Mouse (Mus musculus): Measurements from ENCODE around the gene Cep104.

Gene Cep104

DNA sequence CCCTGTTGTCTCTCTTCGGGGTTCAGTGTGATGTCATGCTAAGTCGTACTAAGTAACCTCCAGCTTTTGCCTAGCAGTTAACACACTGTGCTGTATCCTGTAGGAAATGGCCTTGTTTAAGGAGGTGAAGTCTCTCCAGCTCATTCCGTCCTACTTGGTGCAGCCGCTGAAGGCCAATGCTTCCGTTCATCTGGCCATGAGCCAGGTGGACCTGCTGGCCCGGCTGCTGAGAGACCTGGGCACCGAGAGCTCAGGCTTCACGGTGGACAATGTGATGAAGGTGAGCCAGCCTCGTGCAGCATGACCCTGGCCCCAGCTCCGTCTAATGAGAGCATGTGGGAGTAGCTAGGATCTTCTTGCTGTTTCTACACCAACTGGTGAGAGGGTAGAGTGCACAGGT lies 17.7 kb downstream of the Cep104 start:
- no peak for DNase-seq (ENCODE audit: low read depth, low spot score)

DNA sequence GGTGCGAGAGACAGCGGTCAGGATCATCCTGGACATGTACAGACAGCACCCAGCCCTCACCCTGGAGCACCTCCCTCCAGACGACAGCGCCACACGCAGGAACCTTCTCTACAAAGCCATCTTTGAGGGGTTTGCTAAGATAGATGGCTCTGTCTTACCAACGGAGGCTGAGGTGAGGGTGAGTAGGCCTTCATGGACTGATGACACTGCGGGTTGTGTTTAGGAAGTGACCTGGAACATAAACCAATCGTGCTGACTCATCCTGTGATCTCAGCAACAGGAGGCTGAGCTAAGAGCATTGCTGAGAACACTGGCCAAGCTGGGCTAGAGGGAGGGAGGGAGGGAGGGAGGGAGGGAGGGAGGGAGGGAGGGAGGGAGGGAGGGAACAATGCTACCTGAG lies 18.5 kb downstream of the Cep104 start:
- peak; percentile 50 for DNase-seq (ENCODE audit: low read depth, low spot score)

DNA sequence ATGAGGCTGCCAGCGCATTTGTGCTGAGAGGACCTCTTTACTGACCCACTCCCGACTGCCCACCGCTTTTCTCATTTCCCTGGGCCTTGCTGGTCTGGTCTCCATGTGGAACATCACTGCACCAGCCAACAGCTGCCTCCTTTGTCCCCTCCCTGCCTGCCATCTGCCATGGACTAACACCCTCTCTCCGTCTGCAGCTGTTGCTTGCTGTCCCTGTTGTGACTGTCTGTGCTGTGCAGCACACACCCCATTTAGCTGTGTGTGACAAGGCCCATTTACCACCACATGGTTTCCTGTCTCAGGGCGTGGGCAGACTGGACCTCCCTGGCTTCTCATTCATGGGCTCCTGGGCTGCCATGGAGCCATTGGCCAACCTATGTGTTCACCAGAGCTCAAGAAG lies 30.5 kb downstream of the Cep104 start:
- no peak for DNase-seq (ENCODE audit: low read depth, low spot score)

DNA sequence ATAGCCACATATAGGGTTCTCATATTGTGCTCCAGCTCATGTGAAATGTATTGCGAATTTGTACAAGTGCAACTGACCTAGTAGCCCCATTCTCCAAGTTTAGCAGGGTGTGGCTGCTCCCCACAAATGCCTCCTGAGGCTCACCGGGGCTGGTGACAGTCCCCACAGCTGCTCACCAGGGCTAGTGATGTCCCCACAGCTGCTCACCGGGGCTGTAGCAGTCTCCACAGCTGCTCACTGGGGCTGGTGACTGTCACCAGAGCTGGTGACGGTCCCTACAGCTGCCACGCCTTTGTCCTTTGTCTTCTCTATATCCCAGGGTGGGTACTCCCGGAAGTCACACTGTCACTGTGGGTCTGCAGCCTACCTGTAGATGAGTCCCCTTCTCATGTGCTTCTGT lies 31.3 kb downstream of the Cep104 start:
- DNase-seq (ENCODE audit: low read depth, low spot score), result no peak

DNA sequence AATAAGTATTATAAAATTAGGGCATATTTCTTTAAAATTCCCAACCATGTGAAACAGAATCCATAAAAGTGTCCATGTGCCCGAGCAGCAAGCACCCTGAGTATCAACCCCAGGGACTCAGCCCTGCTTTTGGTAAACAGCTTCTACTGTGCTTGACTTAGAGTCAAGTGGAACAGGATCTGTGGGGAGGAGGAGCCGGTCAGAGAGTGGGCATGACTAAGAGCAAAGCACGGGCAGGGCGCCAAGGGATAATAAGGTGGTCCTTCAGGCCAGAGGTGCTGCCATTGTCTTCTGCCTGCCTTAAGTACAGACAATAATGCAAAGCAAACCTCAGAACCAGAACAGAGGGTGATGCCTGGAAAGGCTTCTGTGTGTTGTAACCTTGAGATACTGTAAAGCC lies 32.8 kb downstream of the Cep104 start:
- DNase-seq (ENCODE audit: low read depth, low spot score), result no peak

DNA sequence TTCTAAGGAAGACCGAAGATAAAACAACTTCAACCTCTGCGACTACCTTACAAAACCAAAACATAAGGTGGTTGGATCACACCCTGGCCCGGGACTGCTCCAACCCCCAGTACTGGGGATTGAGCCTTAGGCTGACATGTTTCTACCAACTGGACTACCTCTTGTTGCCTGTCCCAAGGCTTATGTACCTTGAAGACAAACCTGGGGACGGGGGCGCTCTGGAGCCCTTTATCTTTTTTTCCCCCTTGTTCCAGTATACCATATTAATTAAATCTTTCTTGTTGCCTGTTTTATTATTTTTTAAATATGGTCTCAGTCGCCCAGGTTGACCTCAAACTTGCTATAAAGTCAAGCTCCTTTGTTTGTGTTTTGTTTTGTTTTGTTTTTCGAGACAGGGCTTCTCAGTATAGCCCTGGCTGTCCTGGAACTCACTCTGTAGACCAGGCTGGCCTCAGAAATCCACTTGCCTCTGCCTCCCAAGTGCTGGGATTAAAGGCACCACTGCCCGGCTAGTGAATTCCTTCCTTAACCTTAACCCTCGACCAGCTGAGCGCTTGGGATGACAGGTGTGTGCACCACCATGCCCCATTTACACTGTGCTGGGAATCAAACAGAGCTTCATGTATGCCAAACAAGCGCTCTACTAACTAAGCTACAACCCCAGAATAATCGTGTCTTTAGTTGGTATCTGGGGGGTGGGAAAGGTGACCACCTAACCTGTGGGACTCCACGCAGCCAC lies 36.1 kb downstream of the Cep104 start:
- no peak for DNase-seq (ENCODE audit: low read depth, low spot score)

DNA sequence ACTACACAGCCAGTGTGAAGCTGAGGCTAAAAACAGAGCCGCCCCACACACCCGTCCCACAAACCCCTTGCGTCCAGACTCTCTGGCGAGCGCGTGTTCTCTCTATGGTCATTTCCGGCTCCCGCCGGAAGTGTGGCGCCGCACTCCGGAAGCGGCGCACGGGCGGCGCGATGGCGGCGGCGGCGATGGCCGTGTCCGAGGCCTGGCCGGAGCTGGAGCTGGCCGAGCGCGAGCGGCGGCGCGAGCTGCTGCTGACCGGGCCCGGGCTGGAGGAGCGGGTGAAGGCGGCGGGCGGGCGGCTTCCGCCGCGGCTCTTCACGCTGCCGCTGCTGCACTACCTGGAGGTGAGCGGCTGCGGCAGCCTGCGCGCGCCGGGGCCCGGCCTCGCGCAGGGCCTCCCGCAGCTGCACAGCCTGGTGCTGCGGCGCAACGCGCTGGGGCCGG lies 36.7 kb downstream of the Cep104 start, which contains the start of gene Lrrc47:
TSS of gene Lrrc47 (plus strand) at position 86 of the 444 bp plus-strand sequence.
- DNase-seq (ENCODE audit: low read depth, low spot score), result peak; percentile 89

DNA sequence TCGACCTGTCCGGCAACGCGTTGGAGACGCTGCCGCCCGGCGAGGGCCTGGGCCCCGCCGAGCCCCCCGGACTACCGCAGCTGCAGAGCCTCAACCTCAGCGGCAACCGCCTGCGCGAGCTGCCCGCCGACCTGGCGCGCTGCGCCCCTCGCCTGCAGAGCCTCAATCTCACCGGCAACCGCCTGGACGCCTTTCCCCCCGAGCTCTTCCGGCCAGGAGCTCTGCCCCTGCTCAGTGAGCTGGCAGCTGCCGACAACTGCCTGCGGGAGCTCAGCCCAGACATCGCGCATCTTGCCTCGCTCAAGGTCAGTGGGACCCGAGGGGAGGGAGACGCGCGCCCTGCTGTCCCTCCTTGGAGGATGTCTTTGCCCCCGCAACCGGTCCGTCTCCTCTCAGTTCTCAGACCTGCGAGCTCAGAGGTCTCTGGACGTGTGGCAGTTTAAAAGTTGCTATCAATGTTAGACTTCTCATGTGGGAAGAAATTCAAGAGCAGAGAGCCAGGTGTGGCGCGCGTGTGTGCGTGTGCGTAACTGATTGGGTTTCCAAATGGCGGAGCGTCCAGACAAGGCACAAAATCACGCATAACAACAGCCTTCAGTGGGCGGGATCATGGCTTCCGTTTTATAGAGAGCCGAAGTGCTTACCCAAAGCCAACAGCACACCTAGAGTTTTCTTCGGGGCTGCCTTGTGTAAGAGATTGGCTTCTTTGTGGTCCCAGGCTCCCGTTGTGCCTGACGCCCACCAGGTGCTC lies 37.3 kb downstream of the Cep104 start:
- DNase-seq (ENCODE audit: low read depth, low spot score), result peak; percentile 70

DNA sequence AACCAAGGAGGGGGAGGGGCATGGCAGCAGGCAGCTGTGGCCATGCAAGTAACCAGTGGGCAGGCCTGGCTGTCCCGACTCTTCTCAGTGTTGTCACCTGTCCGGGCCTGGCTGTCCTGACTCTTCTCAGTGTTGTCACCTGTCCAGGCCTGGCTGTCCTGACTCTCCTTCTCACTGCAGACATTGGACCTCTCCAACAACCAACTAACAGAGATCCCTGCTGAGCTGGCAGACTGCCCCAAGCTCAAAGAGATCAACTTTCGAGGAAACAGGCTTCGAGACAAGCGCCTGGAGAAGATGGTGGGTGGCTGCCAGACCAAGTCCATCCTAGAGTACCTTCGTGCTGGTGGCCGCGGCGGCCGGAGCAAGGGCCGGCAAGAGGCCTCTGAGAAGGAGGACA lies 40.5 kb downstream of the Cep104 start:
- no peak for DNase-seq (ENCODE audit: low read depth, low spot score)

DNA sequence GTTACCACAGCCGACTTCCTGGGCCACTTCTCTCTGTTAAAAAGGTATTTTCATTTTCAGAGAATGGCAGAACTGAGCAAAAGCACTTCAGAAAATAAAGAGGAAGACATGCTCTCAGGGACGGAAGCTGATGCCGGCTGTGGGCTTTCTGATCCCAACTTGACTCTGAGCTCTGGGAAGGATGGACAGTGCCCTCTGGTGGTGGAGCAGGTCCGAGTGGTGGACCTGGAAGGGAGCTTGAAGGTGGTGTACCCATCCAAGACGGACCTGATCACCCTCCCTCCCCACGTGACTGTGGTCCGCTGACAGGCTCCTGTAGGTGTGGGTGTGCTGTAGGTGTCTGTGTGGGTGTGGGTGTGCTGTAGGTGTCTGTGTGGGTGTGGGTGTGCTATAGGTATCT lies 44.6 kb downstream of the Cep104 start:
- DNase-seq (ENCODE audit: low read depth, low spot score), result peak; percentile 71

DNA sequence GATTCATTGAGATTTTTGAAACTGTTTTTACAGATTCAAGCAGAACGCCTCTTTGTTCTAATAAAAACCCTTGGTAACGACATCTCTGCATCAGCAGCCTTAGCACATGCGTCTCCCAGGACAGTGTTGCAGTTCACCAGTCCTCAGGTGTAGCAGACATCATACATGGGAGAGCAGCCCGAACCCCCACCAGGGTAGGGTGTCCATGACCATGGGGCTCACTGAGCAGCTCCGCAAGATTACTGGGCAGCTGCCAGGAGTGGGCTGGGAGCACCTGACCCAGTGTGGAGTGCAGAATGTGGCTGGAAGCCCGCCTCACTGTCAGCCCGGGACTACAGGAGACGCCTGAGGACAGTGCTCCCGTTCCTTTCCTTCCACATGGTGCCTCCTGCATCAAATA lies 46.4 kb downstream of the Cep104 start:
- no peak for DNase-seq (ENCODE audit: low read depth, low spot score)

DNA sequence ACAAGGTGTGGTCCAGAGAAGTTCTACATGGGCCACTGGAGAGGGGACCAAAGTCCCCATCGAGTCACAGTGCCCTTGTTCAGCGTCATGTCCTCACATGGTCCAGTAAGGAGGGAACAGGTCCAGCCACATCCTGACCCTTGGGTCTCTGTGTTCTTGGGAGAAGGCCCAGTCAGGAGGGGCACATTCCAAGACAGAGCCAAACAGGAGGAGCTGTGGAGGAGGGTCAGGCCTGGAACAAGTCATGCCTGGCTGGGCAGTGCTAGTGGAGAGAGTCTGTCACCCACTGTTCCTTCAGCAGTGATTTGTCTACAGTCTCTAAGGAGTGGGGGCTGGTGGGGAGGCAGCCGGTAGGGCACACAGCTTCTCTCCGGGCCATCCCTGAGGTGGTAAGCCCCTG lies 47.4 kb downstream of the Cep104 start:
- DNase-seq (ENCODE audit: low read depth, low spot score), result no peak

DNA sequence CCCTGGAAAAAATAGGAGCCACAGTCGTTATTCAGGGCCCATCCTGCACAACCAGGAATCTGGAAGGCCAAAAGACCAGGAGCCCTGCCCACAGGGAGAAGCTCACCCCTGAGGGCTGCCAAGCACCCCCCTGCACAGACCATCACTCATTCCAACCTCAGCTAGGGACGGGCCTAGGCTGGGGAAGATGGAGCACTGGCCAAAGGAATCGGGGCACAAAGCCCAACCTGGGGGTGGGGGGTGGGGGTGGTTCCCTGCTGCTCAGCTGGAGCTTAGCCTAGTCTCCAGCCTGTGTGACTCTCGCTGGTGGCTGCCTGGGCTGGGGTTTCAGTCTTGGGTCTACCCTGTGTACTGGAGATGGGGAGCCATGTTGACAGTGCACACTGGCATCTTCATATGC lies 47.9 kb downstream of the Cep104 start:
- no peak for DNase-seq (ENCODE audit: low read depth, low spot score)

DNA sequence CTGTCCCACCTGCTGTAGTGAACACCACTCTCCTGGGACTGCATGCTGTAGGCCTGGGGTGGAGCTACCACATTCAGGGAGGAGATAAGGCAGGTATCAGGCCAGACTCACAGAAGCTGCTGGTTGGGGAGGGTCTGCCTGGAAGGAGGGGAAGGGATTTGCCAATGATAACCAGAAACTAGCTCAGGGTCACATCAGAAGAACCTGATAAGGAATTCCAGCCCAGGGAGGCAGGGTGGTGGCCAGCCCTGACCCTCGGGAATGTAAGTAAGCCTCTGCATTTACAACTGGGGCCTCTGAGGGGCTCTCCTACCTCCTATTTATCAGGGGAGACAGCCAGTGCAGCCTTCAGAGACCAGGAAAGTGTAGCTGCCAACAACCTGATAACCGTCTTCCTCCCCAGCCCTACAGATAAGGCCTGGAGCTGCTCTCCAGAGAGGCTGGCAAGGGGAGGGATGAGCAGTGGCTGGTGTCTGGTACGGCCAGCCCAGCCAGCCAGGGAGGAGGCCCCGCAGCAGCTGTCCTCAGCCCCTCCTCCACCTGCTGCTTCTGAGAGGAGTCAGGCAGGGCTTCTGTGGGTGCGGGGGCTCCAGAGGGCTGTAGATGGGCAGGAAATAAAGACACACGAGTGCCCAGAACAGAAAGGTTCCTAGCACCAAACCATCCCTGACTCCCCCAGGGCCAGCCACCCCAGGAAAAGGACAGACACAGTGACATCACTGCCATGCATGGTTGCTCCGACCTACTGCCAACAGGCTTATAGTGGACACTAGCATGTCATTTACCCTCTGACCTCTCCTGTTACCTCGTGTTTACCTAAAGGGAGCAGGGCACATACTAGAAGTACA lies 49.0 kb downstream of the Cep104 start:
- no peak for DNase-seq (ENCODE audit: low read depth, low spot score)

DNA sequence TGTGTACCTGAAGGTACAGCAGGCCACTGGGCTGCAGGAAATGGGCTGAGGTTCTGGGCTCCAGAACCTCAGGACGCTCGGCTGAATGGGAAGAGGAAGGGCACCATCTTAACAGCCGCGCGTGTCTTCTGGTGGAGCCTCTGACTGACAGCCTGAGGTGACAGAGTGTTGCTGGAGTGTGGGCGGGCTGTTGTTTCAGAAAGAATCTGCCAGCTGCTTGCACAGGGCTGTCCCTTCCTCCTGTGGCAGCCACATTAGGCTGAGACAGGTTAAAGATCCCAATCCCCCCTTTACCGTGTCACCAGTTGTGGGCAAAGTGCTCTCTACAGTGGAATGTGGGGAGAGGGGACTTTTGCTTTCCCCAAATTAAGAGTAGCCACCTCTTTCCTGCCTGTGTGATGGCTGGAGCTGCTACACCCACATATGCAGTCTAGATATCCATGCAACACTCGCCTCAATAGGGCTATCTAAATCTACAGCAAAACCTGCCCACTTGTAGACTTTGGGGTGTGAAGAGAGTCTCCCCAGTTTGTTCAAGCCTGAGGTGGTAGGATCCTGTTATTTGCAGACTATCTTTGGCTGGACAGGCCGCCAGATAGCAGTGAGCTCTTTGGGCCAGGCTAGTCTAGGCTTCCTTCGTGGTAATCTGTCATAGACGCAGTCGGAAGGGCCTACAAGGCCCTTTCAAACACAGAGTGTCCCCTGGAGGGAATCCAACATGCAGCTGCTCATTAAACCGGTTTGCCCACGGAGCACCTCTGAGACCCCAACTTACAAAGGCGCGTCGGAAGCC lies 49.9 kb downstream of the Cep104 start:
- DNase-seq (ENCODE audit: low read depth, low spot score), result no peak

DNA sequence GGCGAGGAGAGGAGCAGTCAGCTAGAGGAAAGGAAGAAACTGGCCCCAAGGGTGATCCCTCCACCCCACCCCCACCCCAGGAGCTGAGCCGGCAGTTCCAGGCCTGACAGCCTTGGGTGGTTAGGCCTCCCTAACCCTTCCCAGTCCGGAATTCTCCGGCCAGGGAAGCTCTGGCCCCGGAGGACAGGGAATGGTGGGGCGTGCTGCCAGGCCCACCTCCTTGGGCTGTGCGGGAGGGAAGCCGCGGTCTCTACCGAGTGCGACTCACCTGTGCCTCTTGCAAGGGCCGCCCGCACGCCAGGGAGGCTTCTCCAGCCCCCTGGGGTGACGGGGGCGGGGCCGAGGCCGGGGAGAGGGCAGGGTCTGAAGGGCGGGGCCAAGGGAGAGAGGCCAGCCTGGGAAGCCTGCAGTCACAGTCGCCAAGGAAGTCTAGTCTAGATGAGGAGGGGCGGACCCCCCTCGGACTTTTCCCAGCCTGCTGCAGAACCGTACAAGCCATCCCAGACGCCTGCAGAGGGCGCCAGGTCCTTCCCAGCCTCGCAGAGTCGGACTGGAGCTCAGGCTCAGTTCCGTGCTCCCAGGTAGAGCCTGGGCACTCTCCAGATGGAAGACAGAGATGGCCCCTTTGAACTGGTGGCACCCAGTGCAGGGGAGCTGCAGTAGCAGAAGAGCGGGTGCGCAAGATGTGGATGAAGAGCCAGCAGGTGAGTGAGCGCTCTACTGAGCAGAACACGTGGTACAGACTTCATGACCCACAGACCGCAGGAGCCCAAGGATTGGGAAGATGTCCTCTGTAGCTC lies 50.8 kb downstream of the Cep104 start, which contains the start of gene Smim1:
TSS of gene Smim1 (minus strand) at position 590 of the 800 bp plus-strand sequence.
- peak; percentile 95 for DNase-seq (ENCODE audit: low read depth, low spot score)

DNA sequence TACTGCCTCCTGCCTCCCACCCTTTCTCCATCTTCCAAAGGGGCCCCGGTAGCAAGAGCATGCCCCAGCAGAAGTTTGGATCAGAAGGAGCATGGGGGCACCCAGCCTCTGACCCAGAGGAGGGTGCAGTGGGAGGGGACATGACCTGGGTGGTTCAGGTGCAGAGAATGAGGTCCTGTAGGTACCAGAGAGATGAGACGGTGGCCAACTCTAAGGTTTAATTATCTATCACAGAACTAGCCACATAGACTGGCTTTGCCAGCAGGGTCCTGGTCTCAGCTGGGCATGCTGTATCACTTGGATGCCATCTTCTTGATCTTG lies 51.4 kb downstream of the Cep104 start:
- no peak for DNase-seq (ENCODE audit: low read depth, low spot score)

DNA sequence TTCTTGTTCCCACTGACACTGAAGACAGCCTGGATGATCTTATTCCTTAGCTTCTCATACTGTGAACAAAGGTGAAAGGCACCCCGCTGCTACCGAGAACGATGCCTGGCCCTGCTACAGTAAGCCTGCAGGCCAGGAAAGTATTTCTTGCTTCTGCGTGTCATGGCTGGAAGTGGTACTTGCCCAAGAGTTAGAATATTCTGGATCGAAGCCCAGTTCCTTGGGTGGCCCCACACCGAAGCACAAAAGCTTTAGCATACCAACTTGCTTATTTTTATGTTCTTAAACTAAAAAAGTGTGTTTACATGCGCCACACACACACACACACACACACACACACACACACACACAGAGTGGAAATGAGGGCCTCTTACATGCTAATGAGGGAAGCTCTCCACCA lies 53.1 kb downstream of the Cep104 start:
- DNase-seq (ENCODE audit: low read depth, low spot score), result no peak

DNA sequence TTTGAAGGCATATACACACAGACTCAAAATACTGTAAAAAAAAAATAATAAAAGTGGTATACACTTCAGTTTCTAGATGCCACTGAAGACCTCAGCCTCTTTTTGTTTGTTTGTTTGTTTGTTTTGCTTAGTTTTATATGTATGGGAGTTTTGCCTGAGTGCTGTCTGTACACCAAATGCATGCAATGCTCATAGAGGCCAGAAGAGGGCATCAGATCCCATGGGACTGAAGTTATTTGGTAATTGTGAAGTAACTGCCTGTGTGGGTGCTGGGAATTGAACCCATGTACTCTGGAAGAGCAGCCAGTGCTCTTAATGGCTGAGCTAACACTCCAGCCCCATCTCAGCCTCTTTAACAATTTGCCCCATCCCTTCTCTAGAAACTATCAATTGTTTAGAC lies 53.7 kb downstream of the Cep104 start:
- DNase-seq (ENCODE audit: low read depth, low spot score), result peak; percentile 65

DNA sequence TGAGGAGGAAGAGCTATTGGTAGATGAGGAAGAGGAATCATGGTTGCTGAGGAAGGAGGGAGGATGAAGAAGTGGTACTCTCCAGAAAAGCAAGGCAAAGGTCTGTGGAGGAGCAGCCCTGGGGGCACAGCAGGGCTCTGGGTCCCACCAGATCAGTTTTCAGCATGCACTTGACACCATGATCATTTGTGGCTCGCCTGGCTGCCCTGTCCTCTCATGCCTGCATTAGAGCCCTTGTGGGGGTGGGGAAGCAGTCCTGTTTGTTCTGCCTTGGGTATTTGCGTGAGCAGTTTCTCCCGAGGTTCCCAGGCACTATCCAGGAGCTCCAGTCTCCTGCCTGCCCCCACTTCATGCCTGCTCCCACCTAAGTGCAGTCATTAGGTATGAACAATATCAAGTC lies 62.1 kb downstream of the Cep104 start:
- DNase-seq (ENCODE audit: low read depth, low spot score), result no peak

DNA sequence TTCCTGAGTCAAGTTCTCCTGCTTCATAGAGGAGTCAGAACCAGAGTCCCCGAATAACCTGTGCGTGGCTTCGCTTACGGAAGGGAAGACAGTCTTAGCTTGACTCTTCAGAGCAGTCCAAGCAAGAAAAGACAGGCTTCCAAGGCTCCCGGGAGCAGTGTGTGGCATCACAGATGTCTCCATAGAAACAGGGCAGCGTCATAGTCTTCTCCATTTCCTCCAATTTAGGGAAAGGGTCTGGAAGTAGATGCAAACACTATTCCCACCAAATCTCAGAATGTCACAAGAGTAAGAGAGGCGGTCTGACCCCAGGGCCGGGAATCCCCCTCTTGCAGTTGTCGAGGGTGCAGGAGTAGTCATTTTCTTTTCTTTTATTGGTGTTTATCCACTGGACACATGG lies 67.6 kb downstream of the Cep104 start, which contains the start of gene Ccdc27:
TSS of gene Ccdc27 (minus strand) at position 101 of the 400 bp plus-strand sequence.
- no peak for DNase-seq (ENCODE audit: low read depth, low spot score)

Data from ZHBTc4 (cell line).